Mouse (Mus musculus): ENCODE data around the gene Iah1. TPM values are rescaled to one million over a fixed set of nuclear protein-coding genes. Genes with fewer than 3 reads are reported as not detected.

Gene Iah1
- 30.2 and 30.9 TPM in 2 replicates for polyA plus RNA-seq (2015; fragmentation: Nextera tagmentation; extraction: Ambion mirVana)

GRCm38 (mm10) chr12:21315923-21316868 is at the start of gene Iah1:
Gene Iah1, plus strand, starts transcription at chr12:21316389.
- peak within 1 kb of the TSS; percentile 81 for H3K4me2 ChIP-seq
- H3K36me3 ChIP-seq: peaks cover 30% of the 10 kb centered on the region
- H3K9ac ChIP-seq: peak within 1 kb of the TSS; percentile 67
- WGBS: 2% methylated on average over 59 of the region's 59 CpGs
- H3K9me3 ChIP-seq: no peaks in the 10 kb centered on the region
- peak; percentile 90 for ATAC-seq (ENCODE audit: low FRiP score, low read depth)
- H3K27me3 ChIP-seq: no peaks in the 10 kb centered on the region
- H3K4me3 ChIP-seq: peak within 1 kb of the TSS; percentile 67
- peaks cover 15% of the 10 kb centered on the region for H3K4me1 ChIP-seq (replicated peaks)
- peak within 1 kb of the TSS; percentile 75 for H3K27ac ChIP-seq (replicated peaks)

GRCm38 (mm10) chr12:21266784-21267098 is 49.4 kb upstream of the Iah1 start:
- peak; percentile 63; the same call in 1 of the 2 replicates for ATAC-seq (ENCODE audit: low FRiP score, low read depth)

GRCm38 (mm10) chr12:21268083-21268616 is 48.0 kb upstream of the Iah1 start:
- Histone ChIP-seq H3K9ac (no peak overlapping the region), H3K36me3 (peaks cover 65% of the 10 kb centered on the region), H3K27ac (replicated peaks) (no peak overlapping the region), H3K4me3 (no peak overlapping the region), H3K4me1 (replicated peaks) (no peaks in the 10 kb centered on the region), H3K9me3 (no peaks in the 10 kb centered on the region), H3K4me2 (no peak overlapping the region), H3K27me3 (no peaks in the 10 kb centered on the region)
- 92% methylated on average over 8 of the region's 8 CpGs for WGBS
- ATAC-seq (ENCODE audit: low FRiP score, low read depth): no peak

More at GRCm38 (mm10) chr12:21266784-21267098, 49.4 kb upstream of the Iah1 start:
- Histone ChIP-seq H3K4me2 (no peak overlapping the region), H3K36me3 (peaks cover 63% of the 10 kb centered on the region), H3K27me3 (no peaks in the 10 kb centered on the region), H3K4me3 (no peak overlapping the region), H3K27ac (replicated peaks) (no peak overlapping the region), H3K4me1 (replicated peaks) (no peaks in the 10 kb centered on the region), H3K9me3 (no peaks in the 10 kb centered on the region), H3K9ac (no peak overlapping the region)
- 87% methylated on average over 2 of the region's 2 CpGs for WGBS

DNA sequence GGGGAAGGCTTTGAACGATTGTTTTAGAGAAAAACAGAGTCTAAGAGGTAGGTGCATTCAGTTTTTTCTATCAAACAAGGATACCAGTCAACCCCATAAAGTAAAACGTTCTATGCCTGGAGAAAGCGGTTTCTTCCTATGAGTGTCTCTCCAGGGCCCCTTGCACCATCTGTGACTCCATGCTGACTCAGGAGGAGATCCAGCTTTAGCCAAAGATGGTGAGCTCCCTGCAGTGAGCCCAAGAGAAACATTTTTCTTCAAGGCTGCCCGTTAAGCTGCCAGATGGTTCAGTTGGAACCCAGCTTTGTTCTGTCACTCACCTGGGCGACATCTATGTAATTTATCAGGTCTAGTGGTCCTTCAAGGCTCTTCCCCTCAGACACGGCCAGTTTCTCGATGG is 41.7 kb upstream of the Iah1 start:
- ATAC-seq (ENCODE audit: low FRiP score, low read depth): no peak
- no peak overlapping the region for H3K27ac ChIP-seq (replicated peaks)
- no peak overlapping the region for H3K4me2 ChIP-seq
- no peak overlapping the region for H3K9ac ChIP-seq
- H3K36me3 ChIP-seq: peaks cover 30% of the 10 kb centered on the region
- H3K4me1 ChIP-seq (replicated peaks): no peaks in the 10 kb centered on the region
- H3K4me3 ChIP-seq: no peak overlapping the region
- WGBS: 68% methylated on average over 7 of the region's 7 CpGs
- H3K9me3 ChIP-seq: no peaks in the 10 kb centered on the region
- no peaks in the 10 kb centered on the region for H3K27me3 ChIP-seq

- no peak overlapping the region for H3K27ac ChIP-seq (replicated peaks)
- no peaks in the 10 kb centered on the region for H3K9me3 ChIP-seq
- no peak overlapping the region for H3K4me3 ChIP-seq
- peaks cover 5% of the 10 kb centered on the region; the same call in 1 of the 2 replicates for H3K36me3 ChIP-seq
- no peaks in the 10 kb centered on the region for H3K27me3 ChIP-seq
- 90% methylated on average over 1 of the region's 1 CpGs for WGBS
- ATAC-seq (ENCODE audit: low FRiP score, low read depth): no peak
- H3K4me1 ChIP-seq (replicated peaks): no peaks in the 10 kb centered on the region
- H3K9ac ChIP-seq: no peak overlapping the region
- no peak overlapping the region for H3K4me2 ChIP-seq
These were observed 38.8 kb upstream of the Iah1 start for GRCm38 (mm10) chr12:21277352-21277864.

- peaks cover 33% of the 10 kb centered on the region for H3K4me1 ChIP-seq (replicated peaks)
- H3K9me3 ChIP-seq: no peaks in the 10 kb centered on the region
- 52% methylated on average over 11 of the region's 11 CpGs for WGBS
- H3K27ac ChIP-seq (replicated peaks): peak within 1 kb of the TSS; percentile 90
- ATAC-seq (ENCODE audit: low FRiP score, low read depth): no peak
- H3K27me3 ChIP-seq: no peaks in the 10 kb centered on the region
- peak within 1 kb of the TSS; percentile 77 for H3K4me2 ChIP-seq
- H3K9ac ChIP-seq: peak within 1 kb of the TSS; percentile 77
- H3K36me3 ChIP-seq: no peaks in the 10 kb centered on the region
- H3K4me3 ChIP-seq: peak within 1 kb of the TSS; percentile 78
These were observed 31.3 kb upstream of the Iah1 start, which contains the start of gene Cpsf3 for GRCm38 (mm10) chr12:21284761-21285441. Gene Cpsf3, plus strand, starts transcription at chr12:21285391.

DNA sequence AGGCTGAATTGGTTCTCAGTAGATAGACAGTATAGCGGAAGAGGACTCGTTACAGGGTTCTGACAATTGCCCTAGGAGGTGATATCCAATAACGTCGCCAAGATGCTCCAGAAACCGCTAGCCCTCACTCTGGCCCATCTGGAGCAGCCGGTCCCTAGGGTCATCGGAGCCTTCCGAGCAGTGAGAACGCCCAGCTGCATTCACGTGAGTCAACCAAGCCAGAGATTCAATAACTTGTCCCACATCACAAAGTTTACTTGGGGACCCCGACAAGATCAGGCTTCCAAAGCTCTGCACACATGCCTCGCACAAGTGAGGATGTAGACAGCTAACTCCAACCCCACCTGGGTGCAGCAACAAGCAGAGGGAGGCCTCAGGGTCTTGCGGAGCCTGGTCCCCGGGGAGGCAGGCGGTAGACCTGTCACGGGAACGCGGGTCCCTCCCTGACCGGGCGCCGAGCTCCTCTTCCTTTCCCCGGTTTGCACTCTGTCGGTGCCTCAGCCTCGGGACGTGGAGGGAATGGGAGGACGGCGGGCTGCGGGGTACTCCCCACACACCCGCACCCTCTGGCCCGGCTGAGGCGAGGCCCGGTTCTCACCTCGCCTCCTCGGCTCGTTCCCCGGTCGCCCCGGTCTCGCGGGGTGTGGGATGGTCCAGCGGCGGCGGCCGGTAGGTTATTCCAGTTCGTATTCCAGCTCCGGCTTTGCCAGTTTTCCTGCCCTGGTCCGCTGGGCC is 30.5 kb upstream of the Iah1 start:
- under 1% methylated on average over 42 of the region's 47 CpGs for WGBS
- no peaks in the 10 kb centered on the region for H3K27me3 ChIP-seq
- 0 out of 2 replicates have a peak, but pooled peaks cover 2% of the 10 kb centered on the region for H3K36me3 ChIP-seq
- peak overlapping the region; percentile 78 for H3K4me3 ChIP-seq
- H3K4me2 ChIP-seq: peak overlapping the region; percentile 77
- peak; percentile 90; the same call in 1 of the 2 replicates for ATAC-seq (ENCODE audit: low FRiP score, low read depth)
- H3K9ac ChIP-seq: peak overlapping the region; percentile 77
- peak overlapping the region; percentile 82 for H3K27ac ChIP-seq (replicated peaks)
- peaks cover 33% of the 10 kb centered on the region for H3K4me1 ChIP-seq (replicated peaks)
- H3K9me3 ChIP-seq: no peaks in the 10 kb centered on the region

DNA sequence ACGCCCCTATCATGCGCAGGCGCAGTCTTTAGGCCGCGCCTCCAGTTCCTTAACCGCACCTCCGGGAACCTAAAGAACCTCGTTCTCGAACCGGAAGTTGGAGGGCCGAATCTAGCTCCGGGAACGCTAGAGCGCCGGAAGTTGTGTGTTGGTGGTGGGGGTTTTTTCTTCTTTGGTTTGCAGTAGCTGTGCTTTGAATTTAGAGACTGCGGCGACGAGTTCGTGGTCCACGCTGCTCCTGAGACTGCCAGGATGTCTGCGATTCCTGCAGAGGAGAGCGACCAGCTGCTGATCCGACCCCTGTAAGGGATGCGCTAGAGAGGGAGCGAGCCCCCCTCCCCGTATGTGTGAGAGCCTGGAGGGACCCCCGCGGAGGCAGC is 30.0 kb upstream of the Iah1 start, which contains the start of gene Itgb1bp1:
Gene Itgb1bp1, minus strand, starts transcription at position 42 of the 380 bp plus-strand sequence.
- under 1% methylated on average over 28 of the region's 28 CpGs for WGBS

DNA sequence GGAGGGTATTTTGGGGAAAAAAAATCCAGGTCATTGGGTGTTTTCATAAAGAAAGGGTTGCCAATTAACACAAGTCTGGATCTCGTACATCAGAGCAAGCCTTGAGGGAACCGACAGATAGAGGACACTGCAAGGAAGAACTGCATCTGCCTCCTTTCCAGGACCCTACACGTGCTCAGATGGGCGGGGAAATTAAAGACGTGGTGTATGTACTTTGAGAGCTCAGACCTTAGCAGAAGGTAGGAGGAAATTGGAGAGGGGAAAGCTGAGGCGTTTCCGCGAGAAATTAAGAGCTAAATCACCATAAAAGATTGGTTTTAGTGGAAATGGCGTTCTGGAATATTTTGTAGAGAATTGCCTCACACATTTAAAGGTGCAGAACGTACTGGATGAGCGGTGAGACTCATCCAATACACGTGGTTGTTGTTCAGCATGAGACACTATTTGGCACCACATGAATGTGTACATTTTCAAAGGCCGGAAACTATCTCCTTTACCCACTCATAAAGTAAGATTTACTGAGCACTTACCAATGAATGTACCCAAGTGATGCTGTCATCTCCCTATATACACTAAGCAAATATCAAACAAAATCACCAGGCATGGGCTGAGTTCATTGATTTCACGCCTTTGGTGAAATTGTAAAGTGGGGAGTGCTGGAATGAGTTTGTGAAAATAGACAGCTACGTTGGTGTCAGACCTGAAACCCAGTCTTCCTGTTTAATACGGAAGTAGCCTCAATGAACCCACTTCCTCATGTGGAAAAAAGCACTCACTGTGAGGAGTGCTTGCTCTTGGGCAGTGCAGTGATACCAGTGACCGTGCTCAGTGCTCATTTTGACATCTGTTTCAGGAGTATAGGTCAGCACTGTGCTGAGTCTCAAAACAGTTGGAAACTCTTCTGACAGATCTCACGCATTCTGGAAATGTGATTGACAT is 29.2 kb upstream of the Iah1 start:
- ATAC-seq (ENCODE audit: low FRiP score, low read depth): peak; percentile 32
- 35% methylated on average over 18 of the region's 18 CpGs for WGBS
- Histone ChIP-seq H3K27ac (replicated peaks) (peak overlapping the region; percentile 90), H3K36me3 (peaks cover 10% of the 10 kb centered on the region; the same call in 1 of the 2 replicates), H3K4me1 (replicated peaks) (peaks cover 33% of the 10 kb centered on the region), H3K27me3 (no peaks in the 10 kb centered on the region), H3K4me2 (peak overlapping the region; percentile 77), H3K4me3 (peak overlapping the region; percentile 78), H3K9ac (peak overlapping the region; percentile 77), H3K9me3 (no peaks in the 10 kb centered on the region)

More for the DNA sequence above, 30.0 kb upstream of the Iah1 start, which contains the start of gene Itgb1bp1:
- Histone ChIP-seq H3K4me1 (replicated peaks) (peaks cover 33% of the 10 kb centered on the region), H3K4me3 (peak within 1 kb of the TSS; percentile 78), H3K9ac (peak within 1 kb of the TSS; percentile 77), H3K9me3 (no peaks in the 10 kb centered on the region), H3K27me3 (no peaks in the 10 kb centered on the region), H3K27ac (replicated peaks) (peak within 1 kb of the TSS; percentile 90), H3K4me2 (peak within 1 kb of the TSS; percentile 77), H3K36me3 (0 out of 2 replicates have a peak, but pooled peaks cover 7% of the 10 kb centered on the region)
- ATAC-seq (ENCODE audit: low FRiP score, low read depth): peak; percentile 96

GRCm38 (mm10) chr12:21288716-21289395 is 27.3 kb upstream of the Iah1 start:
- no peak overlapping the region for H3K27ac ChIP-seq (replicated peaks)
- no peak overlapping the region for H3K9ac ChIP-seq
- peaks cover 33% of the 10 kb centered on the region for H3K4me1 ChIP-seq (replicated peaks)
- 85% methylated on average over 3 of the region's 3 CpGs for WGBS
- no peak overlapping the region for H3K4me2 ChIP-seq
- H3K4me3 ChIP-seq: no peak overlapping the region
- no peak for ATAC-seq (ENCODE audit: low FRiP score, low read depth)
- peaks cover 27% of the 10 kb centered on the region for H3K36me3 ChIP-seq
- H3K27me3 ChIP-seq: no peaks in the 10 kb centered on the region
- no peaks in the 10 kb centered on the region for H3K9me3 ChIP-seq
